Mouse (Mus musculus) WW6 (cell line): ENCODE data around the gene Ptcd3.
A peak's percentile ranks its signal among the peaks of the same experiment; 100 is the strongest.
"Not testable (repeated sequence)": the region's sequence is repeated elsewhere in the genome, so short reads cannot be mapped to it uniquely, and the experiment has no call there.

Source experiments
- DNase-seq: peaks from one replicate; pipeline ENCODE4 v3.0.0-alpha.2; 2013; ENCODE audit warnings: low read depth, low spot score

Gene Ptcd3

DNA sequence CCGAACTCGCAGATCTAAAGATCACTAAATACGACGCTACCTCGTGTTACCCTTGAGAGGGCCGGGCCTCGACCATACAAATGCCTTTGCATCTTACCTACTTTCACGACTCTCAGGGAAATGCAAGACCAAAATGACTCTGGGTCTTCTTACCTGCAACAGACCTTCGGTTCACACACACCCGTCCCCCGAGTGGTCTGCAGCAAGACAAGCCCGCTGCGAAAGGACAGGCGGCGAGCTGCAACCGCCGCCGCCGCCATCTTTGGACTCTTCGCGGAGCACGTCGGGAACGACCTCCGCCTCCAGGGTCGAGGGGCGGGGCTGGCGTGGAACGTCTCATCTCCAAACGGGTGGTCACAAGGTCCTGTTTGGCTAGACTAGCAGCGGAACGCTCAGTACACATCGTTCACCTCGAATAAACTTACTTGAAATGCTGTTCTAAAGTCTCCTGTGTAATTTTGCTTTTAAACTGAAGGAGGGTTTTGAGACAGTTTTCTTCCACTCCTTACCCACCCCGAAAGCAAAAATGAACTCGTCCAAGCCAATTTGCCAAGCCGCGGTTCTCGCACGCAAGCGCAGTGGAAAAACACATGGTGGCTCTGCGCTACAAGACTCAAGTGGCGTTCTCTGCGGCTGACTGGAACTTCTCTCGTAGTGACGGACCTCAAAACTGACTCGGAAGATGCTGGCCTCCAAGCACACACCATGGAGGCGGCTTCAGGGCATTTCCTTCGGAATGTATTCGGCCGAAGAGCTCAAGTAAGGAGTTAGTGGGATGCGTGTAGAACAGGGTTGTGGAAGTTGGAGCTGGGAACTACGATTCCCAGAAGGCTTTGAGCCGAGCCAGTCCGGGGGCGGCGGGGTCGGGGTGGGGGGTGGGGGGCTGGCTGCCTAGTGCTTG lies at the start of gene Ptcd3, which contains the start of gene Polr1a:
Ptcd3 (minus strand) TSS at position 270 of the 901 bp plus-strand sequence.
Polr1a (plus strand) TSS at position 573 of the 901 bp plus-strand sequence.
- DNase-seq = peak; percentile 74

DNA sequence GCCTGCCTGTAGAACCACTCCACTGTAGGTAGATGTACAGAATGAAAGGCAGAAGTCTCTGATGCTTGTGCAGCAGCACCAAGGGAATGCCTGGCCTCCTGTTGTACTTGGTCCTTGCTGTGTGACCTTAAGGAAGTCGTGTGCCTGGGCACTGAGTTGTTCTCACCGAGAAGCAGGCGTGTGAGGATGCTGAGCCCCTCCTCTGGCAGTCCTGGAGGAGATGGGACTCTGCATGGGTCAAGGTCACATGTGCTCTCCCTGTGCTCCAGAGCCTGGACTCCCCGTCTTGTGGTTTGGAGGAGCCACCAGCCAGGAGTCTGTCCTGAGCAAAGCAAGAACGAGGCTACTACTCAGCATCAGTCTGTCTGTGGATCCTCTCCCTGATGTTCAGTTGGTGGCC lies 42.6 kb upstream of the Ptcd3 start:
- no peak for DNase-seq

GRCm38 (mm10) chr6:71950592-71950991 lies 42.0 kb upstream of the Ptcd3 start:
- DNase-seq = no peak

DNA sequence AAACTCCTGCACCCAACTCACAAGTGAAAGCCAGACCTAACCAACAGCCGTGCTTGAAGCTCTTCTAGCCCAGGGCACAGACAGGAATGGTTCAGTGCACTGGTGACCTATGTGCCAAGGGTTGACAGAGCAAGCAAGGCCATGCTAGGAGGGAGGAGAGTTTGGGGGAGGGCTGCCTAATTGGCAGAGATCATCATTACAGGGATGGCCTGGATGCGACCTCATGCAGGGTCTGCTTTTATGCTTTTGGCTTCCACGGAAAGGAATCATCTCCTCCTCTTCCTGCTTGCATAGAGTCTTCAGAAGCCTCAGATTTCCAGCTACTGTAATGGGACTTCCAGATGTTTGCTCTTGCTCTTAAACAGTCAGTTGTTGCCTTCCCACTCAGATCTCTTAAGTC lies 41.2 kb upstream of the Ptcd3 start:
- no peak for DNase-seq

DNA sequence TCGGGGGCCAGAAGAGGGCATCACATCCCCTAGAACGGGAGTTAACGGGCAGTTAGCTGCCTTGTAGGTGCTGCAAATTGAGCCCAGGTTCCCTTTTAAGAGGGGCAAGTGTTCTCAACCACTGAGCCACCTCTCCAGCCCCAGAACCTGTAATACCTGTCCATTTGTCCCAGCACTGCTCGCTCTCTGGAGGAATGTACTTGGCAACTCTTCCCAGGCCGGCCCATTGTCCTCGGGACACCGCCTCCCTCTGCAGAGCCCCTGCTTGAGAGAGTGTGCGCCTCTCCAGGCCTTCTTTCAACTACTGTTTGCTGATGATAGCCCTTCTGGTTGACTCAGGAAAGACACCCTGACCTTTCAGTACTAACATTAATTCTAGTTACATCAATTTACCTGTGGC lies 37.6 kb upstream of the Ptcd3 start:
- DNase-seq = no peak

DNA sequence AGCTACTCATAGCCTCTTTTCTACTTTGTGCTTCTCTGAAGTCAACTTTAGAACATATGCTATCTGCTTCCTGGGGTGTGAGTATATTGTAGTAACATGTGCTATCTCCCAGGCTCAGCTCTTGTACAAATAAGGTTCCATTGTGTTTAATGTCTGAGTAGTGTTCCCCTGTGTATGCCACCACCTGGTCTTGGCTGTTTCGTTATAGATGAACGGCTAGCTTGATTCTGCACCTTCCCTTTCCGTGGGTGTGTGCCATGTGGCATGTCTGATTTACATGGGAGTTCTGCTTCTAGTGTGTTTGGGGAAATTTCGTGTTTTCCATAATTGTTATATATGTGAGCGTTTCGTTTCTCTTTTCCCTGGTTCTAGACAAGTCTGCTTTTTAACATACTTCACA lies 36.6 kb upstream of the Ptcd3 start:
- DNase-seq = no peak

- no peak for DNase-seq
These were observed 32.4 kb upstream of the Ptcd3 start for GRCm38 (mm10) chr6:71940912-71941311.

DNA sequence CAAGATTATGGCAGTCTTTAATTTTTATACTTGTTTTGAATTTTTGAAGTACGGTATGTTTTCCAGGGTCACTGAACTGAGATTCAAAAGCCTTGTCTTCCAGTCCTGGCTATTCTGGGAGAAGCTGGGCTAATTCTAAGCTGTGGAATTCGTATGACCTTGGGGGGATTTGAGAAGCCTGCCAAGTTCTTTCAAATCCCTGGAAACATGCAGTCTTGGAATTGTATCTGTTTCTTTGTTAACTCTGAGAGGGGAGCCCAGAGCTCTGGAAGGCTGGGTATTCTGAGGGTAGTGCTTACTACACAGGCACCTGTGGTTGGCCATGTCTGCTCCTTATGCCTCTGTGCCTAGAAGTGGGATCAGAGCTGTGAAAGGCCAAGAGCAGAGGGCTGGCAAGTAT lies 27.2 kb upstream of the Ptcd3 start:
- DNase-seq = no peak

DNA sequence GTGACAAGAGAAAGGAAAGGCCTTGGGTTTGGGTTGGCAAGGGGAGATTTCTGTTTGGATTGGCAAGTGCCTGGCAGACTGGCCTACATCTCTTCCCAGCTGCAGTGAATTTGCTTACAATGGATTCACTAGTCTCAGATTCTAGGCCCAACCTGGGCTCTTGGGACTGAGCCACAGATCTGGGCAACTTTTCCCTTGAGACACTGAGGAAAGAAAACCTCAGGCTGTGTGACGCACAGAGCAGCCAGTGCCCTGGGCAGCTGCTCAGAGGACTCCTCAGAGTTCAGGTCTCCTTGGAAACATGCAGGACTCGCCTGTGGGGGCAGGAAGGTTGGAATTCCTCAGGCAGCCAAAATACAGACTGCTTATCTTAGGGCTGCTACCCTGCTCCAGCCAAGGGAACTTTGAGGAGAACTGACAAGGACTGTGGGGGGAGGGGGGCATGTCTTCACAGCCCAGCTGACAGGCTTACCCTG lies 25.6 kb upstream of the Ptcd3 start:
- DNase-seq = no peak

- no peak for DNase-seq
These were observed 23.8 kb upstream of the Ptcd3 start for GRCm38 (mm10) chr6:71932347-71932746.

GRCm38 (mm10) chr6:71930830-71931437 lies 22.4 kb upstream of the Ptcd3 start:
- no peak for DNase-seq

DNA sequence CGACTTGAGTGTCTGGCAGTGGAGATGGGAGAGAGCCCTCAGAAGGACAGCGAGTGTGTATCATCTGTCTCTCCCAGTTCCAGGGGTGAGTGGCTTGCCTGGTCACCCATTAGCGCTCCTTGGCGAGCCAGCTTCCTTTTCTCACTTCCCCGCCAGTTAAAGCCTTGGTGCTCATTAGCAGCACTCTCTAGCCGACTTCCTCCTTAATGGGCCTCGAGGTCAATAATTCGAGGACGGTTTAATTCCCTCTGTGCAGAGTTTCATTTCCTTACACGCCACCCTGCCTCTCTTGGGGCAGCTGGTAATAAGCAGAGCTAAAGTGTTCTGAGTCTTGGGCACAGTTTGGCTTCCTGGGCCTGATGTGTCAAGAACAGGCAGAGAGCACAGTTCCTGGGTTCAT lies 21.5 kb upstream of the Ptcd3 start:
- DNase-seq = no peak

DNA sequence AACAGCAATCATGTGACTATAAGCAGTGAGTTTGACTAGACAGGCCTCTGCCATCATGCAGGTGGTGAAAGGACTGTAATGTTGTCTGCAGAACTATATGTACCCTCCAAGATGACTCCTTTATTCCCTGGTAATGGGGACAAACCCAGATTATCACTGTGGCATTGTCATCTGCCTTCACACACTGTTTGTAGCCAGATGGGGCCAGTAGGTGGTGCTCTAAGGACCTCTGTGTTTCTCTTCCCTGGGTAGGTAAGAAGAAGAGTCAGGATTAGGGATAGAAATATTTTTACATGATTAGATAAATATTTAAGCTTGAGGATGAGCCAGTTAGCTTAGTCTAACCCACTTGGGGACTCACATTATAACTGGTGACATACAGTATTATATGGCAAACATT lies 19.4 kb upstream of the Ptcd3 start:
- no peak for DNase-seq

GRCm38 (mm10) chr6:71925233-71925632 lies 16.7 kb upstream of the Ptcd3 start:
- DNase-seq = not testable (repeated sequence)

DNA sequence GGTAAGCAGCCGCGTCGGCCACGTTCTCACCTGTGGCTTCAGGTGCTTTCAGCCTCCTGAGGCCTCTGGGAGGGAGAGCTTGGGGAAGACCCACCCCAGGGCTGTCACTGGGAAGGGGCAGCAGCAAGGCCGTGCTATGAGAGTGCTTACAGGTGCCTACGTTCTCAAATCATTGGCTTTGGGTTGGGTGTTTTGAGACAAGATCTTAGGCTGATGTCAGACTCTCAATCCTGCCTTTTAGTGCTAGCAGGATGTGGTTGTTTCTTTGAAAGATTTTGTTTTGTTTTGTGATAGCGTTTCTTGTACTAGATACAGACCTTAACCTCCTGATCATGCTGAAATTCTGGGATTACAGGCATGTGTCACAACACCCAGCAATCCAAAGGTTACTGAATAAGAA lies 12.2 kb upstream of the Ptcd3 start:
- no peak for DNase-seq

DNA sequence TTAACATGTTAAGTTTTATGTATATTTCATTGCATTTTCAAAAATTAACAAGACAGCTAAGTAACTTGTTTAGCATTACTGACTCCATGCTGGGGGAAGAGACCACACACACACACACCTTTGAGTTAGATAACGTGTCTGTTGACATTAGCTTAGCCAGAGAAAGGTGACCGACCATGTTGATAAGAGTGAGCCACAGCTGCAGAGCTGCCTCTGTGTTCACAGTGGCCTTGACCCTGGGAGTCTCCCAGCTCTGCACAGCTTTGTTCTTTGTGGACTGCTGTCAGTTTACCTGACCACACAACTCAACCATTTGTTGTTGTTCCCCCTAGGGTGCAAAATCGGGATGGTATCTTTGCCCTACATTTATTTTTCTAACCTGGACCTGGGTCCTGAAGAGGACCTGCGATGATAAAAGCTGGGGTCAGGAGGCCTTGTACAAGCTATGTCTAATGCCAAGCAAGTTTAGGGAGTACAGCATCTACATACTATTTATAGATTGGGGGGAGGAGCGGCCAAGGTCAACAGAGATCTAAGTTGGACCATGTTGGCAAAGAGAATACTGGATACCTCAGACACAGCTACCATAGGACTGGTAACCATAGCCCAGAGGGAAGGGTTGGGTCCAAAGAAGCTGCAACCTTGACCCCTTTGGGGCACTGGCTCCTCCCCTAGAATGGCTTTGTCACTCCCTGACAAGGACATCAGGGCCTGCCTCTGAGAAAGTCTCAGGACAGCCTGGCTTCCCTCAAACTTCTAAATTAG lies 3.3 kb upstream of the Ptcd3 start:
- no peak for DNase-seq

DNA sequence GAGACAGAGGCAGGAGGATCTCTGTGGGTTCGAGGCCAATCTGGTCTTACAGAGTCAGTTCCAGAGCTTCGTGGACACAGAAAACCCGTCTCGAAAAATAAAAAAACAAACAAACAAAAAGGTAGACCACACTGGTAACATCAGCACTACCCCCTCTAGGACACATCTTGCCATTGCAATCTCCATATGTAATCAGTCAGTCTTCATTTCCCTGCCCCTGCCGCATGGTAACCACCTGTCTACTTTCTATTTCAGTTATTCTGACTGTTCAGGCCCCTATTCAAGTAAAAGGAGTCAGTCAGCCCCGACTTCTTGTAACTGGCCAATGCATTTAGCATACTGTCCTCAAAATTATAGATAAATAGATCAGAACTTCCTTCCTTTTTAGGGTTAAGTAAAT lies 1.3 kb upstream of the Ptcd3 start:
- no peak for DNase-seq

GRCm38 (mm10) chr6:71909384-71909783 lies 834 bp upstream of the Ptcd3 start:
- no peak for DNase-seq

GRCm38 (mm10) chr6:71907702-71908235 lies 781 bp downstream of the Ptcd3 start:
- no peak for DNase-seq

DNA sequence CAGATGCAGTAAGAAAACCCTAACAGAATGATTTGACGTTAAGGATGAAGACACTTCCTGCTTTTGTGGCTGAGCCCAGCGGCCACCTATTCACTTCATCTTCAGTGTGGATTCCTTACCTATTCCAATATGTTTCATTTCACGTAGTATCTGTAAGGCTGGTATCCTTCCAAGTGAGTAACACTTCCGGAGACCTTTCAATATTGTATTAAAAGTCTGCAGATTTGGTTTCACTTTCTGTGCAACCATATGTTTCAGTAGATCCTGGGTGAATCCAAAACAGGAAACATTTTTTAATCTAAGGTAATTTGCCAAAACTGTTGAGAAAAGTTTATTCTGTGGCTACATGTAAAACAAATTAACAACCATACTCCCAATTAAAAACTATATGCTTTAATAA lies 15.3 kb downstream of the Ptcd3 start:
- DNase-seq = no peak

GRCm38 (mm10) chr6:71877965-71878760 lies 30.4 kb downstream of the Ptcd3 start:
- no peak for DNase-seq
